Mouse (Mus musculus) kidney, embryonic 14.5 days (tissue): ENCODE results near the gene Cox18. TPM values are rescaled to one million over a fixed set of nuclear protein-coding genes. Genes with fewer than 3 reads are reported as not detected.

ENCODE experiments used
- ATAC-seq: fragments of 200-750 bp; cut with Nextera tagmentation; 2 replicates; pipeline ENCODE4 v1.8.0; 2017; ENCODE audit warnings: moderate number of reproducible peaks, mild to moderate bottlenecking, moderate TSS enrichment, moderate library complexity; ENCODE audit not compliant: low FRiP score, low TSS enrichment
- H3K27ac ChIP-seq: fragments of 300-500 bp; sonication (generic); 2 replicates; pipeline ENCODE4 v1.5.1; 2014; ENCODE audit warnings: low read depth, mild to moderate bottlenecking, low read length, moderate library complexity, mixed read lengths
- H3K27me3 ChIP-seq: fragments of 300-500 bp; sonication (generic); 2 replicates; pipeline ENCODE4 v1.6.1; 2014; ENCODE audit warnings: mild to moderate bottlenecking, low read length; ENCODE audit not compliant: control insufficient read depth, insufficient read depth
- H3K36me3 ChIP-seq: fragments of 300-500 bp; sonication (generic); 2 replicates; pipeline ENCODE4 v1.6.1; 2014; ENCODE audit warnings: low read length, mixed read lengths; ENCODE audit not compliant: control insufficient read depth, insufficient read depth
- H3K4me1 ChIP-seq: fragments of 300-500 bp; sonication (generic); 2 replicates; pipeline ENCODE4 v1.6.1; 2014; ENCODE audit warnings: low read length, mixed read lengths; ENCODE audit not compliant: control insufficient read depth, insufficient read depth
- H3K4me2 ChIP-seq: fragments of 300-500 bp; sonication (generic); replicated peaks from 2 replicates; pipeline ENCODE4 v1.6.1; 2014; ENCODE audit warnings: low read depth, mild to moderate bottlenecking, low read length
- H3K4me3 ChIP-seq: fragments of 300-500 bp; sonication (generic); 2 replicates; pipeline ENCODE4 v1.5.1; 2014; ENCODE audit warnings: mild to moderate bottlenecking, low read length
- H3K9ac ChIP-seq: fragments of 300-500 bp; sonication (generic); 2 replicates; pipeline ENCODE4 v1.6.1; 2014; ENCODE audit warnings: low read depth, mild to moderate bottlenecking, low read length, moderate library complexity
- H3K9me3 ChIP-seq: fragments of 300-500 bp; sonication (generic); 2 replicates; pipeline ENCODE4 v1.6.1; 2016; ENCODE audit warnings: low read length; ENCODE audit not compliant: control insufficient read depth
- WGBS: fragments of 180-500 bp; shearing (Covaris S2); extraction: QIAGEN DNeasy Blood & Tissue Kit; methylation state at CpG from one replicate; pipeline ENCODE4 v1.1.7; 2014; 5-methylcytosine and 5-hydroxymethylcytosine counted together
- polyA plus RNA-seq: library from polyadenylated mRNA; unstranded; fragments of >200 nt; fragmentation: Nextera tagmentation; extraction: Ambion mirVana; gene quantifications from 2 replicates; pipeline ENCODE4 v1.2.1, GENCODE M21; 2014

The Cox18 gene
- polyA plus RNA-seq, 1 experiment from 2014 or later, result 39.9 TPM

DNA sequence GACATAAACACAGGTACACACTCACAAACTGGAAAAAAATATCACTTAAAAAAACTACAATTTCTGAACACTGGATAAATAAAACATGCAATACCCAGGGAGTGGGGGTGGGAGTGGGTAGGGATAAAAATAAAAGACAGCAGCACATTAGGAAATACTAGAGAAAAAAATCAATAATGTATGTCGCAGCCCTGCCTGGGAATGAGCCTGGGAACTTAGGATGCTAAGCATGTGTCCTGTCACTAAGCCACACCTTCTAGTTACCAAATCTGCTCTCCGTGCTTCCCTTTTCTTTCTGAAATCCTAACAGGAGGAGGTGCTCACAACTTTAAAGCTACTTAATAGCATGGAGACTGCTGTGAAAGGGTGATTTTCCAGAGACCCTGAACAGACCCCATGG lies 6.0 kb upstream of the Cox18 start:
- H3K27ac ChIP-seq, result no peak overlapping the region
- H3K4me1 ChIP-seq, result no peaks in the 10 kb centered on the region
- 98% methylated on average over 2 of the region's 2 CpGs for WGBS
- no peak overlapping the region for H3K4me3 ChIP-seq
- H3K4me2 ChIP-seq, result no peak overlapping the region
- no peak for ATAC-seq
- no peak overlapping the region for H3K9ac ChIP-seq
- peaks cover 75% of the 10 kb centered on the region for H3K36me3 ChIP-seq
- H3K27me3 ChIP-seq, result no peaks in the 10 kb centered on the region
- H3K9me3 ChIP-seq, result no peaks in the 10 kb centered on the region

DNA sequence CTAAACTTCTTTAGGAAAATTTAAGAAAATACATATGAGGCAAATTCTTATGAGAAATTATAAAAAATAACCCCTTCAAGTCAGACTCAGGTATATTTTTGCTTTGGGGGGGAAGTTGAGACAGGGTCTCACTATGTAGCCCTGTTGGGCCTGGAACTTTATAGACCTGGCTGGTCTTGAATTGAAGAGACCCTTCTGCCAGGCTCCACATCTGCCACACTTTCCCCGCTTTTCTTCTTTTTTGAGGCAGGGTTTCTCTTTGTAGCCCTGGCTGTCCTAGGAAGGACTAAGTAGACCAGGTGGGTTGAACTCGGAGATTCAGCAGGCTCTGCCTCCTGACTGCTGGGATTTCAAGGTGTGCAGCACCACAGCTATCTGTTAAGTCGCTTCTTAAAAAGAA lies 2.9 kb upstream of the Cox18 start:
- Histone ChIP-seq H3K4me3 (no peak overlapping the region), H3K4me2 (no peak overlapping the region), H3K9ac (no peak overlapping the region), H3K27me3 (no peaks in the 10 kb centered on the region), H3K4me1 (peaks cover 9% of the 10 kb centered on the region), H3K9me3 (no peaks in the 10 kb centered on the region), H3K36me3 (peaks cover 50% of the 10 kb centered on the region), H3K27ac (no peak overlapping the region)
- 99% methylated on average over 3 of the region's 3 CpGs for WGBS
- no peak for ATAC-seq

DNA sequence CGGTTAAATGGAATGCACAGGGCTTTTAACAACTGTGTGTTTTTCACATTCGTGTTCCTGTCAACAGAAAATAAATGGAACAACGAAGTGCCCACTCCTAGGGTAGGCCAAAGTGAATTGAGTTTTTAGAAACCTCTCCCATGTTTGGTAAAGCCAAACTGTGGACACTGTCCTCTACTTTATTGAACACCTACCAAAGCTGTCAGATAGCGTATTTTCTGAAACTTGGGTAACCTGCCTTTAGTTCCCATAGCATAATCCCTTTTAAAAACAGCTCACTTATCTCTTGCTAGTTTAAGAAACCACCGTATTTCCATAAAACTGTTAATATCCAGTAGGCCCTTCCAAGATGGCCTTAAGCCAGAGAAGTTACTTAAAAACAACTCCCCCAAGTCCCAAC lies 929 bp upstream of the Cox18 start:
- 88% methylated on average over 5 of the region's 5 CpGs for WGBS
- Histone ChIP-seq H3K4me1 (peaks cover 9% of the 10 kb centered on the region), H3K9me3 (no peaks in the 10 kb centered on the region), H3K4me2 (no peak overlapping the region; the same call in 1 of the 2 replicates), H3K4me3 (no peak overlapping the region), H3K27ac (peak overlapping the region; percentile 88; the same call in 1 of the 2 replicates), H3K36me3 (peaks cover 43% of the 10 kb centered on the region), H3K9ac (no peak overlapping the region), H3K27me3 (no peaks in the 10 kb centered on the region)
- ATAC-seq, result no peak

- WGBS, result 24% methylated on average over 3 of the region's 3 CpGs
- peak overlapping the region; percentile 88 for H3K9ac ChIP-seq
- no peaks in the 10 kb centered on the region for H3K9me3 ChIP-seq
- no peaks in the 10 kb centered on the region for H3K27me3 ChIP-seq
- peaks cover 9% of the 10 kb centered on the region for H3K4me1 ChIP-seq
- H3K27ac ChIP-seq, result no peak overlapping the region
- H3K4me2 ChIP-seq, result peak overlapping the region; percentile 68
- ATAC-seq, result no peak
- peaks cover 42% of the 10 kb centered on the region; the same call in 1 of the 2 replicates for H3K36me3 ChIP-seq
- peak overlapping the region; percentile 84 for H3K4me3 ChIP-seq
Measured at GRCm38 (mm10) chr5:90222937-90223336, 864 bp downstream of the Cox18 start.

GRCm38 (mm10) chr5:90217791-90218190 lies 6.0 kb downstream of the Cox18 start:
- H3K4me2 ChIP-seq, result no peak overlapping the region
- H3K9ac ChIP-seq, result no peak overlapping the region
- H3K36me3 ChIP-seq, result peaks cover 48% of the 10 kb centered on the region
- H3K4me1 ChIP-seq, result peaks cover 5% of the 10 kb centered on the region
- H3K9me3 ChIP-seq, result no peaks in the 10 kb centered on the region
- H3K27ac ChIP-seq, result no peak overlapping the region
- H3K4me3 ChIP-seq, result no peak overlapping the region
- 95% methylated on average over 3 of the region's 3 CpGs for WGBS
- no peaks in the 10 kb centered on the region for H3K27me3 ChIP-seq
- no peak for ATAC-seq

DNA sequence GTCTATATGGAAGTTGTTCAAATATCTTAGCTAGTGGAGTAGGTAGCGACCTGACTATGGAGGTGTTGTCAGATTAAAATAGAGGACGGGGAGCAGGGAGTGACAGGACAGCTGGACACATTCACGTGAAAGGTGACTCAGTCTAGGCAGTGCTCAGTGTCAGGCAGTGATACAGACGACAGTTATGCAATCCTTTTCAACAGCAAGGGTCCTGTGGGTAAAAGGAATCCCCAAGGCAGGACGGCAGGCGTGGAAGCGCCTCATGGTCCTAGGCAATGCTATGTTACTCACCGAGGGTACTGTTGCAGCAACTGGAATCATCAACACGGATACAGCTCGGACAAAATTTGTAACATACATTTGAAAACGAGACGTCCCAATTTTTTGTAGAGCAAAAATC lies 6.6 kb downstream of the Cox18 start:
- no peak for ATAC-seq
- Histone ChIP-seq H3K4me3 (no peak overlapping the region), H3K36me3 (peaks cover 48% of the 10 kb centered on the region), H3K27ac (no peak overlapping the region), H3K9ac (no peak overlapping the region), H3K9me3 (no peaks in the 10 kb centered on the region), H3K27me3 (no peaks in the 10 kb centered on the region), H3K4me2 (no peak overlapping the region), H3K4me1 (no peaks in the 10 kb centered on the region)
- WGBS, result 95% methylated on average over 12 of the region's 12 CpGs

DNA sequence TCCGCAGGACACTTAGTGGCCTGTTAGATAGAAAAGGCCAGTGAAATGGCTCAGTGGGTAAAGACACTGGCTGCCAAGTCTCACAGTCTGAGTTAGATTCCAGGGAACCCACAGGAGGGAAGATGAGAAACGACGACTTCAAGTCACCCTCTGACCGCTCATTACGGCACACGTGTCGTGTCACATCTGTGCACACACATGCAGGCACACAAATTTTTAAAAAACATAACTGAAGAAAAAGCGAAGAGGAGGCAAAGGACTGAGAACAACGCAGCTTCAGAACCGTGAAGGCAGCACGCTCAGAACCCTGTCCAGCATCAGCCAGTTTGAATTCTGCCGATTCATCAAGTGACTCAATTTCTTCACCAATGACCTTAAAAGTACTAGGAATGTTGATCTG lies 10.4 kb downstream of the Cox18 start:
- Histone ChIP-seq H3K9ac (no peak overlapping the region), H3K4me2 (no peak overlapping the region), H3K27ac (no peak overlapping the region), H3K4me1 (no peaks in the 10 kb centered on the region), H3K9me3 (no peaks in the 10 kb centered on the region), H3K36me3 (peaks cover 28% of the 10 kb centered on the region), H3K4me3 (no peak overlapping the region), H3K27me3 (no peaks in the 10 kb centered on the region)
- no peak for ATAC-seq
- WGBS, result 95% methylated on average over 12 of the region's 12 CpGs

- 14% methylated on average over 5 of the region's 5 CpGs for WGBS
- no peak overlapping the region for H3K4me2 ChIP-seq
- ATAC-seq, result no peak
- H3K36me3 ChIP-seq, result no peaks in the 10 kb centered on the region
- H3K4me3 ChIP-seq, result no peak overlapping the region
- H3K9me3 ChIP-seq, result no peaks in the 10 kb centered on the region
- no peaks in the 10 kb centered on the region for H3K27me3 ChIP-seq
- H3K9ac ChIP-seq, result no peak overlapping the region
- no peak overlapping the region for H3K27ac ChIP-seq
- no peaks in the 10 kb centered on the region for H3K4me1 ChIP-seq
Measured at GRCm38 (mm10) chr5:90203168-90203567, 20.6 kb downstream of the Cox18 start.

DNA sequence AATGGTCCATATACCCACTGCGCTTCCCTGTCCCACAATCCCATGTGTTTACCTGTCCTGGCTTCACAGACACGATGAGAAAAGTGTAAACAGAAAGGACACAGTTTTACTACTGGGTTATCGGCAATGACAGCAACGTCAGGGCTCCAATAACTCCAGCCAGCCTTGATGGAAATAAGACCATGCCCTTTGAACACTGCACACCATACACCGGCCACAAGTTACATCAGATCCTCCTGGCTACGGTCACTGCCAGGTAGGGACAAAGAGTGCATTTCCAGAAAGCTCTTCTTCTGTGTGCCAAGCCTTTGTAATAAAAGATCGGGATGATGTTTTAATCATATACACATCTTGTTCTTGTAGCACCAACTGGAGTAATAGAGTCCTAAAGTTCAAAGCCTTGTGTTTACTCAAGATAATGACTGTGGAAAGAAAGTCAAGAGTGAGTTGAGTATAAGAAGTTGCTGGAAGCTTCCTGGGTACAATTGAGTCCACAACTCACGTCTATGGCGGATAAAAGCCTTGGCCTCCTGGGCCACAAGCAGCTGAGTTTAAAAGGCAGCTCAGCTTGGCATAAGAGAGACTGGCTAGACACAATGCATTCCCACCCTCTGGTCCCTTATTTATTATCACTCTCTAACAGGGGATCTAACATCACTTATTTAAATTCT lies 21.2 kb downstream of the Cox18 start:
- no peaks in the 10 kb centered on the region for H3K4me1 ChIP-seq
- no peak overlapping the region for H3K4me3 ChIP-seq
- H3K27ac ChIP-seq, result no peak overlapping the region
- H3K9me3 ChIP-seq, result no peaks in the 10 kb centered on the region
- 78% methylated on average over 9 of the region's 9 CpGs for WGBS
- ATAC-seq, result no peak
- no peak overlapping the region for H3K9ac ChIP-seq
- no peaks in the 10 kb centered on the region for H3K36me3 ChIP-seq
- H3K27me3 ChIP-seq, result no peaks in the 10 kb centered on the region
- H3K4me2 ChIP-seq, result no peak overlapping the region
